Mouse (Mus musculus) brain, embryonic 14.5 days (tissue): ENCODE data around the gene Bpgm.

Experiments
- CTCF ChIP-seq: fragments of 200-500 bp; IDR thresholded peaks from 2 replicates; pipeline ENCODE4 v1.5.1; 2012; ENCODE audit warnings: inconsistent platforms, mild to moderate bottlenecking, moderate library complexity, borderline replicate concordance; ENCODE audit not compliant: insufficient read depth, insufficient read length; ENCODE audit errors: extremely low read depth
- POLR2A ChIP-seq: fragments of 200-500 bp; IDR thresholded peaks from 2 replicates; pipeline ENCODE4 v1.6.1; 2012; ENCODE audit warnings: mild to moderate bottlenecking, inconsistent platforms, borderline replicate concordance; ENCODE audit not compliant: poor library complexity, insufficient read depth, insufficient read length, severe bottlenecking; ENCODE audit errors: extremely low read depth

GRCm38 (mm10) chr6:34493327-34494095 is 17.5 kb downstream of the Bpgm start:
- TF ChIP-seq POLR2A (no peak), CTCF (no peak)
